Mouse (Mus musculus) MEL (cell line): Measurements from ENCODE around the gene Mcoln3.
A peak's percentile ranks its signal among the peaks of the same experiment; 100 is the strongest.

Experiments used
- EP300 ChIP-seq, 2 experiments: IDR thresholded peaks; 2 replicates each; pipeline ENCODE4 v1.6.1; 2011; ENCODE audit warnings: improper control_type of control experiment in 2 of 2, low read length in 2 of 2, low read depth in 1 of 2, mild to moderate bottlenecking in 1 of 2
- GABPA ChIP-seq: IDR thresholded peaks from 2 replicates; pipeline ENCODE4 v1.6.1; 2012; ENCODE audit warnings: low read depth, mild to moderate bottlenecking, inconsistent platforms, low read length, improper control_type of control experiment, moderate library complexity
- MAX ChIP-seq: IDR thresholded peaks from 2 replicates; pipeline ENCODE4 v1.6.1; 2011; ENCODE audit warnings: low read length, improper control_type of control experiment
- POLR2A ChIP-seq, 2 experiments: IDR thresholded peaks; 2 replicates each; pipeline ENCODE4 v1.6.1; 2011 to 2012; ENCODE audit warnings: low read length in 2 of 2, mild to moderate bottlenecking in 2 of 2, control low read depth in 1 of 2, improper control_type of control experiment in 1 of 2, low read depth in 1 of 2, moderate library complexity in 1 of 2; ENCODE audit not compliant: control insufficient read depth in 1 of 2, insufficient read depth in 1 of 2, poor library complexity in 1 of 2

- TF ChIP-seq POLR2A (IDR thresholded peaks at IDR 0.05; ENCODE audit: control insufficient read depth in 1 of 2, insufficient read depth in 1 of 2, low read depth in 1 of 2, low read length in 2 of 2, poor library complexity in 1 of 2) (no peak), MAX (no peak), GABPA (no peak), EP300 (IDR thresholded peaks at IDR 0.05; ENCODE audit: low read depth in 1 of 2, low read length in 2 of 2) (peak; percentile 61 to 66)
These were observed 17.3 kb upstream of the Mcoln3 start for GRCm38 (mm10) chr3:146099925-146100324.
